Mouse (Mus musculus) embryo, embryonic 10 days (tissue): ENCODE measurements around the gene Gimap8.

Experiments
- DNase-seq: peaks from one replicate; pipeline ENCODE4 v3.0.0-alpha.2; 2015; ENCODE audit warnings: low spot score

The Gimap8 gene

DNA sequence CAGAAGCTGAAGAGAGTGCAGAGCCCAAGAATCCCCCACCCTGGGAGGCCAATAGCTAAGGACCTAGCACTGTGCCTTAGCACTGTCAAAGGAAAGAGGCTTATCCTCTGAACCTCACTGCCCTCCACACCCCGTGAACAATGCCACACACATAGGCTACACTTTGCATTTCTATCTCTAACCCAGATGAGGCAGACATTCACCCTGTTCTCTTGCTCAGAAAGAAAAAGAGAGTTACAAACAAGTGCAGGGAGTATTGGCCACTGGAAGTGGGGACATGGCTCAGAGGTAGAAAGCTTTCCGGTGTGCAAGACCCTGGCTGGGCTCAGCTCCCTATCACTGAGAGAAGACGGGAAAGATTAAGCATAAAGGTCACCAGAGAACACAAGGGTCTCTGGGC lies 59.1 kb downstream of the Gimap8 start:
- DNase-seq: no peak
